Mouse (Mus musculus) midbrain, embryonic 14.5 days (tissue): ENCODE measurements around the gene Gfod1. TPM values are rescaled to one million over a fixed set of nuclear protein-coding genes. Genes with fewer than 3 reads are reported as not detected.
A peak's percentile ranks its signal among the peaks of the same experiment; 100 is the strongest.

Experiments
- ATAC-seq: fragments of 200-750 bp; cut with Nextera tagmentation; 2 replicates; pipeline ENCODE4 v1.8.0; 2017; ENCODE audit warnings: moderate number of reproducible peaks, moderate library complexity; ENCODE audit not compliant: low FRiP score, low TSS enrichment
- DNase-seq: peaks from one replicate; pipeline ENCODE4 v3.0.0-alpha.2; 2015
- H3K27ac ChIP-seq: fragments of 300-500 bp; sonication (generic); replicated peaks from 2 replicates; pipeline ENCODE4 v1.5.1; 2014; ENCODE audit warnings: mild to moderate bottlenecking, low read depth, low read length, moderate library complexity
- H3K27me3 ChIP-seq: fragments of 300-500 bp; sonication (generic); 2 replicates; pipeline ENCODE4 v1.6.1; 2014; ENCODE audit warnings: low read length, control low read depth, mixed read lengths; ENCODE audit not compliant: control insufficient read depth, insufficient read depth
- H3K36me3 ChIP-seq: fragments of 300-500 bp; sonication (generic); 2 replicates; pipeline ENCODE4 v1.6.1; 2014; ENCODE audit warnings: low read length, control low read depth; ENCODE audit not compliant: control insufficient read depth, insufficient read depth
- H3K4me1 ChIP-seq: fragments of 300-500 bp; sonication (generic); 2 replicates; pipeline ENCODE4 v1.6.1; 2014; ENCODE audit warnings: mild to moderate bottlenecking, antibody characterized with exemption, low read length, control low read depth; ENCODE audit not compliant: control insufficient read depth, insufficient read depth
- H3K4me2 ChIP-seq: fragments of 300-500 bp; sonication (generic); 2 replicates; pipeline ENCODE4 v1.6.1; 2014; ENCODE audit warnings: mild to moderate bottlenecking, low read length, moderate library complexity
- H3K4me3 ChIP-seq: fragments of 300-500 bp; sonication (generic); replicated peaks from 2 replicates; pipeline ENCODE4 v1.5.1; 2014; ENCODE audit warnings: low read depth, low read length
- H3K9ac ChIP-seq: fragments of 300-500 bp; sonication (generic); replicated peaks from 2 replicates; pipeline ENCODE4 v1.6.1; 2014; ENCODE audit warnings: mild to moderate bottlenecking, low read length, moderate library complexity
- H3K9me3 ChIP-seq: fragments of 300-500 bp; sonication (generic); 2 replicates; pipeline ENCODE4 v1.6.1; 2016; ENCODE audit warnings: low read length, control low read depth, mixed read lengths; ENCODE audit not compliant: control insufficient read depth
- WGBS: fragments of 180-500 bp; shearing (Covaris S2); extraction: QIAGEN DNeasy Blood & Tissue Kit; methylation state at CpG from one replicate; pipeline ENCODE4 v1.1.7; 2014; 5-methylcytosine and 5-hydroxymethylcytosine counted together
- polyA plus RNA-seq: library from polyadenylated mRNA; unstranded; fragments of >200 nt; fragmentation: Nextera tagmentation; extraction: Ambion mirVana; gene quantifications from 2 replicates; pipeline ENCODE4 v1.2.1, GENCODE M21; 2014

Gfod1 gene
- polyA plus RNA-seq, 1 experiment from 2014 or later, result 3.7 TPM

- Histone ChIP-seq H3K9ac (no peak overlapping the region), H3K9me3 (no peaks in the 10 kb centered on the region), H3K27me3 (no peaks in the 10 kb centered on the region), H3K4me3 (no peak overlapping the region), H3K27ac (no peak overlapping the region), H3K4me1 (0 out of 2 replicates have a peak, but pooled peaks cover 6% of the 10 kb centered on the region), H3K36me3 (no peaks in the 10 kb centered on the region), H3K4me2 (no peak overlapping the region)
- ATAC-seq (no peak), DNase-seq (no peak)
- 94% methylated on average over 6 of the region's 6 CpGs for WGBS
Measured at GRCm38 (mm10) chr13:43250653-43251052, 53.3 kb downstream of the Gfod1 start.

DNA sequence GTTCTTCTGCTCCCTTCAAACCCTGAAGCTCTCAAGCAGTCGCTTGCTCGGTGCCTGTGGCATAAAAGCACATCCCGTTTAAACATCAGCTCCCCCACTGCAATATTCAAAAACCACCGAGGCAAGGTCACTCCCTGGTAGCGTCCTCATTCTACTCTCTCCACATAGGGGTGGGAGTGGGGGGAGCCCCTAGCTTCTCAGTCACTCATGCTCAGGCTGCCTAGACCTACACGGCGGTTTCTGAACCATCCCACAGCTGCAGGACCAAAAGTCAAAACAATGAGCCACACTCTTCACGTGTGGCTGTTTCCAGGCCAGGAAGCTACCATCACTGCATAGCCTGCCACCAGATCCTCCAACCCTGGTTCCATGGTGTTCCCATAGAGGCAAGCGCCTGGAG, 53.9 kb downstream of the Gfod1 start:
- no peak for DNase-seq
- H3K4me3 ChIP-seq, result no peak overlapping the region
- H3K9me3 ChIP-seq, result no peaks in the 10 kb centered on the region
- no peaks in the 10 kb centered on the region for H3K27me3 ChIP-seq
- H3K4me2 ChIP-seq, result no peak overlapping the region
- 90% methylated on average over 9 of the region's 9 CpGs for WGBS
- H3K36me3 ChIP-seq, result no peaks in the 10 kb centered on the region
- 0 out of 2 replicates have a peak, but pooled peaks cover 6% of the 10 kb centered on the region for H3K4me1 ChIP-seq
- no peak overlapping the region for H3K9ac ChIP-seq
- no peak for ATAC-seq
- no peak overlapping the region for H3K27ac ChIP-seq

DNA sequence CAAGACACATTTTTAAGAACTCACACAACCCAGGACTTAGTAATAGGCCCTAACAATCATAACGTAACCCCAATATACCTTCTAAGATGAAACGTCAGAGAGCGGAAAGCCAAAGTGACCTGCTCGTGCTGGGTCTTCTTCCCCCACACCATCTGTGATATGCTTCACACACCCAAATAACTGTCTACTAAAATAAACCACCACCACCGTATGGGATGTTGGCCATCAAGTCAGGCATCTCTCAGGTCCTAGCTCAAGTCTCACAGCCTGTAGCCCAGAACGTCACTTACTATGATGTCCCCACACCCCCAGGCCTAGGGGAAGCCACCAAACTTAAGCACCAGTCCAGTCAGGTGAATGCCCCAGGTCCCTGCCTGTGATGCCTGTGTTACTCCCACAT, 55.6 kb downstream of the Gfod1 start:
- Histone ChIP-seq H3K9me3 (no peaks in the 10 kb centered on the region), H3K4me3 (no peak overlapping the region), H3K27ac (no peak overlapping the region), H3K4me1 (0 out of 2 replicates have a peak, but pooled peaks cover 6% of the 10 kb centered on the region), H3K36me3 (no peaks in the 10 kb centered on the region), H3K9ac (no peak overlapping the region), H3K4me2 (no peak overlapping the region), H3K27me3 (no peaks in the 10 kb centered on the region)
- ATAC-seq, result no peak
- WGBS, result 96% methylated on average over 6 of the region's 6 CpGs
- no peak for DNase-seq

GRCm38 (mm10) chr13:43246876-43247275, 57.1 kb downstream of the Gfod1 start:
- no peaks in the 10 kb centered on the region for H3K36me3 ChIP-seq
- no peak overlapping the region for H3K9ac ChIP-seq
- H3K4me2 ChIP-seq, result no peak overlapping the region
- no peaks in the 10 kb centered on the region for H3K9me3 ChIP-seq
- ATAC-seq (no peak), DNase-seq (no peak)
- WGBS, result 95% methylated on average over 4 of the region's 4 CpGs
- no peaks in the 10 kb centered on the region for H3K27me3 ChIP-seq
- H3K27ac ChIP-seq, result no peak overlapping the region
- 0 out of 2 replicates have a peak, but pooled peaks cover 6% of the 10 kb centered on the region for H3K4me1 ChIP-seq
- no peak overlapping the region for H3K4me3 ChIP-seq

- 77% methylated on average over 7 of the region's 7 CpGs for WGBS
- Histone ChIP-seq H3K9ac (no peak overlapping the region), H3K4me2 (no peak overlapping the region), H3K4me1 (peaks cover 9% of the 10 kb centered on the region), H3K4me3 (no peak overlapping the region), H3K27ac (no peak overlapping the region), H3K36me3 (no peaks in the 10 kb centered on the region), H3K9me3 (no peaks in the 10 kb centered on the region), H3K27me3 (no peaks in the 10 kb centered on the region)
- DNase-seq (no peak), ATAC-seq (no peak)
Measured at GRCm38 (mm10) chr13:43243793-43244192, 60.2 kb downstream of the Gfod1 start.

- 95% methylated on average over 3 of the region's 3 CpGs for WGBS
- Histone ChIP-seq H3K4me2 (no peak overlapping the region), H3K9ac (no peak overlapping the region), H3K27ac (no peak overlapping the region), H3K4me3 (no peak overlapping the region), H3K36me3 (no peaks in the 10 kb centered on the region), H3K4me1 (peaks cover 9% of the 10 kb centered on the region), H3K27me3 (no peaks in the 10 kb centered on the region), H3K9me3 (no peaks in the 10 kb centered on the region)
- no peak for DNase-seq
- ATAC-seq, result no peak
Measured at GRCm38 (mm10) chr13:43243240-43243639, 60.7 kb downstream of the Gfod1 start.

GRCm38 (mm10) chr13:43241750-43242149, 62.2 kb downstream of the Gfod1 start:
- 79% methylated on average over 2 of the region's 2 CpGs for WGBS
- H3K4me2 ChIP-seq, result no peak overlapping the region
- peak overlapping the region; percentile 23; the same call in 1 of the 2 replicates for H3K27ac ChIP-seq
- H3K4me3 ChIP-seq, result no peak overlapping the region
- peaks cover 14% of the 10 kb centered on the region for H3K4me1 ChIP-seq
- DNase-seq (no peak), ATAC-seq (no peak)
- no peak overlapping the region for H3K9ac ChIP-seq
- no peaks in the 10 kb centered on the region for H3K36me3 ChIP-seq
- no peaks in the 10 kb centered on the region for H3K9me3 ChIP-seq
- no peaks in the 10 kb centered on the region for H3K27me3 ChIP-seq

- Histone ChIP-seq H3K27ac (0 out of 2 replicates have a peak overlapping the region, but pooled peaks have one; percentile 23), H3K4me1 (peaks cover 18% of the 10 kb centered on the region), H3K9me3 (no peaks in the 10 kb centered on the region), H3K9ac (no peak overlapping the region), H3K4me3 (no peak overlapping the region), H3K4me2 (no peak overlapping the region), H3K36me3 (no peaks in the 10 kb centered on the region), H3K27me3 (no peaks in the 10 kb centered on the region)
- peak; percentile 55; the same call in 1 of the 2 replicates for ATAC-seq
- DNase-seq, result peak; percentile 86
- 7% methylated on average over 1 of the region's 1 CpGs for WGBS
Measured at GRCm38 (mm10) chr13:43241069-43241468, 62.9 kb downstream of the Gfod1 start.

DNA sequence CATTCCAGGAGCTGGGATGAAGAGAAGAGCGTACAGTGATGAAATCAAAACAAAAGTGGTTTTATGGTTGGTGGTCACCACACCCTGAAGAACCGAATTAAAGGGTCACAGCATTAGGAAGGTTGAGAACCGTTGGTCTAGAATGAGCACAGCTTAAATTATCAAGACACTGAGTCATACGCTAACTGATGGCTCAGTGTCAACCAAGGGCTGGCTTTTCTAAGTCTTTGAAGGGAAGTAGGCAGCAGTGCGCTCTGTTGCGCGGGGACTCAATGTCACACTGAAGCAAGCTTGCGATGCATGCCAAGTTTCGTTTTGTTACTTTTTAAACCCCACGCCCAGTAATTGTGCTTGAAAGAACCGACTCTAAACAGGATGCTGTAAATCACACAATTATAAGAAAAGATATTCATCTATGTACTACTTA, 64.2 kb downstream of the Gfod1 start:
- Histone ChIP-seq H3K4me3 (no peak overlapping the region), H3K27ac (no peak overlapping the region), H3K4me1 (peaks cover 22% of the 10 kb centered on the region), H3K9me3 (no peaks in the 10 kb centered on the region), H3K4me2 (no peak overlapping the region), H3K27me3 (no peaks in the 10 kb centered on the region), H3K36me3 (no peaks in the 10 kb centered on the region), H3K9ac (no peak overlapping the region)
- WGBS, result 89% methylated on average over 11 of the region's 11 CpGs
- no peak for ATAC-seq
- DNase-seq, result no peak
